Mouse (Mus musculus) embryonic facial prominence, embryonic 11.5 days (tissue): ENCODE measurements around the gene Hint1. TPM values are rescaled to one million over a fixed set of nuclear protein-coding genes. Genes with fewer than 3 reads are reported as not detected.

ENCODE experiments used
- ATAC-seq: fragments of 200-750 bp; cut with Nextera tagmentation; replicated peaks from 2 replicates; pipeline ENCODE4 v1.8.0; 2017; ENCODE audit warnings: low read depth; ENCODE audit not compliant: insufficient number of reproducible peaks, low FRiP score, low TSS enrichment
- DNase-seq: peaks from one replicate; pipeline ENCODE4 v3.0.0-alpha.2; 2015; ENCODE audit warnings: low spot score
- H3K27ac ChIP-seq: fragments of 300-500 bp; sonication (generic); replicated peaks from 2 replicates; pipeline ENCODE4 v1.5.1; 2014; ENCODE audit warnings: mild to moderate bottlenecking, low read depth, low read length, control low read depth
- H3K27me3 ChIP-seq: fragments of 300-500 bp; sonication (generic); 2 replicates; pipeline ENCODE4 v1.6.1; 2014; ENCODE audit warnings: mild to moderate bottlenecking, low read length, moderate library complexity, mixed read lengths; ENCODE audit not compliant: control insufficient read depth, insufficient read depth
- H3K36me3 ChIP-seq: fragments of 300-500 bp; sonication (generic); replicated peaks from 2 replicates; pipeline ENCODE4 v1.6.1; 2014; ENCODE audit warnings: low read depth, mild to moderate bottlenecking, low read length, moderate library complexity, mixed read lengths; ENCODE audit not compliant: control insufficient read depth, insufficient read depth
- H3K4me1 ChIP-seq: fragments of 300-500 bp; sonication (generic); 2 replicates; pipeline ENCODE4 v1.6.1; 2014; ENCODE audit warnings: low read length, mixed read lengths; ENCODE audit not compliant: control insufficient read depth, insufficient read depth
- H3K4me2 ChIP-seq: fragments of 300-500 bp; sonication (generic); 2 replicates; pipeline ENCODE4 v1.6.1; 2014; ENCODE audit warnings: low read depth, mild to moderate bottlenecking, control low read depth, low read length, moderate library complexity
- H3K4me3 ChIP-seq: fragments of 300-500 bp; sonication (generic); 2 replicates; pipeline ENCODE4 v1.5.1; 2014; ENCODE audit warnings: low read depth, low read length, control low read depth
- H3K9ac ChIP-seq: fragments of 300-500 bp; sonication (generic); replicated peaks from 2 replicates; pipeline ENCODE4 v1.6.1; 2014; ENCODE audit warnings: mild to moderate bottlenecking, control low read depth, low read length
- H3K9me3 ChIP-seq: fragments of 300-500 bp; sonication (generic); replicated peaks from 2 replicates; pipeline ENCODE4 v1.6.1; 2016; ENCODE audit warnings: mild to moderate bottlenecking, low read length, inconsistent platforms, mixed read lengths; ENCODE audit not compliant: control insufficient read depth
- WGBS: fragments of 180-500 bp; shearing (Covaris S2); extraction: QIAGEN DNeasy Blood & Tissue Kit; methylation state at CpG from one replicate; pipeline ENCODE4 v1.1.7; 2014; 5-methylcytosine and 5-hydroxymethylcytosine counted together
- polyA plus RNA-seq: library from polyadenylated mRNA; unstranded; fragments of >200 nt; fragmentation: Nextera tagmentation; extraction: Ambion mirVana; gene quantifications from 2 replicates; pipeline ENCODE4 v1.2.1, GENCODE M21; 2014

The Hint1 gene
- polyA plus RNA-seq, 1 experiment from 2014 or later: 720 TPM

- Histone ChIP-seq H3K4me3 (no peak overlapping the region), H3K4me1 (no peaks in the 10 kb centered on the region), H3K27ac (no peak overlapping the region), H3K9ac (no peak overlapping the region), H3K27me3 (no peaks in the 10 kb centered on the region), H3K36me3 (no peaks in the 10 kb centered on the region; the same call in 1 of the 2 replicates), H3K9me3 (no peaks in the 10 kb centered on the region), H3K4me2 (no peak overlapping the region)
- DNase-seq (no peak), ATAC-seq (no peak)
- 88% methylated on average over 9 of the region's 9 CpGs for WGBS
Observed at GRCm38 (mm10) chr11:54912503-54913316, 46.5 kb downstream of the Hint1 start.

- Histone ChIP-seq H3K27me3 (no peaks in the 10 kb centered on the region), H3K27ac (no peak overlapping the region)
- 92% methylated on average over 5 of the region's 5 CpGs for WGBS
Observed at GRCm38 (mm10) chr11:54913841-54914240, 47.7 kb downstream of the Hint1 start.

GRCm38 (mm10) chr11:54917461-54917860 lies 51.3 kb downstream of the Hint1 start:
- no peaks in the 10 kb centered on the region for H3K36me3 ChIP-seq
- H3K9ac ChIP-seq: no peak overlapping the region
- ATAC-seq (no peak), DNase-seq (no peak)
- H3K9me3 ChIP-seq: no peaks in the 10 kb centered on the region
- H3K4me2 ChIP-seq: no peak overlapping the region
- no peak overlapping the region for H3K27ac ChIP-seq
- WGBS: 94% methylated on average over 7 of the region's 7 CpGs
- H3K4me3 ChIP-seq: no peak overlapping the region
- no peaks in the 10 kb centered on the region for H3K27me3 ChIP-seq
- no peaks in the 10 kb centered on the region for H3K4me1 ChIP-seq

More at GRCm38 (mm10) chr11:54913841-54914240, 47.7 kb downstream of the Hint1 start:
- Histone ChIP-seq H3K4me3 (no peak overlapping the region), H3K9me3 (no peaks in the 10 kb centered on the region), H3K9ac (no peak overlapping the region), H3K4me2 (no peak overlapping the region), H3K4me1 (no peaks in the 10 kb centered on the region), H3K36me3 (no peaks in the 10 kb centered on the region; the same call in 1 of the 2 replicates)
- DNase-seq: no peak
- ATAC-seq: no peak

DNA sequence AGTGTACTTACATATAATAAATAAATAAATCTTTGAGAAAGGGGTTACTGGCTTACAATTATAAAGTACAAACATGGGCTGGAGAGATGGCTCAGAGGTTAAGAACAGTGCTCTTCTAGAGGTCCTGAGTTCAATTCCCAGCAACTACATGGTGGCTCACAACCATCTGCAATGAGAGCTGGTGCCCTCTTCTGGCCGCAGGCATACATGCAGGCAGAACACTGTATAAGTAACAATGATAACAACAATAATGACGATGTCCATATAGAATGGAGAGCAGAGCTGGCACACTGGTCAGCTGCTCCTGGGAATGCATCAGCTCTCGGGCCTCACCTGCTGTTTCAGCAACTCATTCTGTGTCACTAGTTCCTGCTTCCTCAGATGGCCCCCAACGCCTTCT lies 52.1 kb downstream of the Hint1 start:
- Histone ChIP-seq H3K27ac (no peak overlapping the region), H3K9me3 (no peaks in the 10 kb centered on the region), H3K4me2 (no peak overlapping the region), H3K4me3 (no peak overlapping the region), H3K27me3 (no peaks in the 10 kb centered on the region), H3K36me3 (no peaks in the 10 kb centered on the region), H3K4me1 (no peaks in the 10 kb centered on the region), H3K9ac (no peak overlapping the region)
- ATAC-seq (no peak), DNase-seq (no peak)
- 85% methylated on average over 4 of the region's 4 CpGs for WGBS

Other genes starting within 250 kb of the Hint1 start
- gene Cdc42se2, start 78.7 kb upstream of the Hint1 start, polyA plus RNA-seq: 150 and 155 TPM in 2 replicates
- 7.4 and 9.6 TPM in 2 replicates for gene Lyrm7, start 5.5 kb upstream of the Hint1 start, polyA plus RNA-seq
- gene Gpx3, start 36.1 kb downstream of the Hint1 start, polyA plus RNA-seq: 70.6 and 76.2 TPM in 2 replicates
- 9.1 and 11.6 TPM in 2 replicates for gene Tnip1, start 96.5 kb downstream of the Hint1 start, polyA plus RNA-seq
- 112 and 116 TPM in 2 replicates for gene Anxa6, start 167.1 kb downstream of the Hint1 start, polyA plus RNA-seq
- gene Ccdc69, start 211.7 kb downstream of the Hint1 start, polyA plus RNA-seq: 0.49 and 0.50 TPM in 2 replicates
- 12.3 and 12.7 TPM in 2 replicates for gene Gm2a, start 231.7 kb downstream of the Hint1 start, polyA plus RNA-seq